Mouse (Mus musculus): Measurements from ENCODE around the gene Sult1e1. TPM values are rescaled to one million over a fixed set of nuclear protein-coding genes. Genes with fewer than 3 reads are reported as not detected.

The Sult1e1 gene
- polyA plus RNA-seq, 1 experiment: not detected

- WGBS: 70% methylated on average over 5 of the region's 5 CpGs
- TF ChIP-seq CTCF (IDR thresholded peaks at IDR 0.05; ENCODE audit: control insufficient read depth, insufficient read depth, low read length): no peak
- no peak for TF ChIP-seq POLR2A (IDR thresholded peaks at IDR 0.05; ENCODE audit: borderline replicate concordance, control insufficient read depth, low read depth, low read length)
- H3K27ac ChIP-seq (ENCODE audit: control insufficient read depth, insufficient read depth, low read depth, low read length, poor library complexity): no peak overlapping the region
- no peak overlapping the region for H3K4me3 ChIP-seq (replicated peaks; ENCODE audit: control insufficient read depth, low read depth, low read length)
- H3K4me1 ChIP-seq (ENCODE audit: control insufficient read depth, insufficient read depth, low read length): no peaks in the 10 kb centered on the region
Measured at GRCm38 (mm10) chr5:87573490-87573889, 17.9 kb downstream of the Sult1e1 start.

GRCm38 (mm10) chr5:87572781-87573180 lies 18.6 kb downstream of the Sult1e1 start:
- WGBS: 80% methylated on average over 6 of the region's 6 CpGs
- no peaks in the 10 kb centered on the region for H3K4me1 ChIP-seq (ENCODE audit: control insufficient read depth, insufficient read depth, low read length)
- no peak overlapping the region for H3K4me3 ChIP-seq (replicated peaks; ENCODE audit: control insufficient read depth, low read depth, low read length)
- TF ChIP-seq POLR2A (IDR thresholded peaks at IDR 0.05; ENCODE audit: borderline replicate concordance, control insufficient read depth, low read depth, low read length) (no peak), CTCF (IDR thresholded peaks at IDR 0.05; ENCODE audit: control insufficient read depth, insufficient read depth, low read length) (no peak)
- H3K27ac ChIP-seq (ENCODE audit: control insufficient read depth, insufficient read depth, low read depth, low read length, poor library complexity): no peak overlapping the region

- 71% methylated on average over 5 of the region's 5 CpGs for WGBS
- Histone ChIP-seq H3K27ac (ENCODE audit: control insufficient read depth, insufficient read depth, low read depth, low read length, poor library complexity) (no peak within 1 kb of the TSS), H3K4me1 (ENCODE audit: control insufficient read depth, insufficient read depth, low read length) (no peaks in the 10 kb centered on the region), H3K4me3 (replicated peaks; ENCODE audit: control insufficient read depth, low read depth, low read length) (no peak within 1 kb of the TSS)
- no peak for TF ChIP-seq CTCF (IDR thresholded peaks at IDR 0.05; ENCODE audit: control insufficient read depth, insufficient read depth, low read length)
- TF ChIP-seq POLR2A (IDR thresholded peaks at IDR 0.05; ENCODE audit: borderline replicate concordance, control insufficient read depth, low read depth, low read length): no peak
Measured at GRCm38 (mm10) chr5:87568845-87569244, 22.5 kb downstream of the Sult1e1 start, which contains the start of gene Sult1d1. Gene Sult1d1, minus strand, starts transcription at chr5:87569027.

- TF ChIP-seq POLR2A (IDR thresholded peaks at IDR 0.05; ENCODE audit: borderline replicate concordance, control insufficient read depth, low read depth, low read length) (no peak), CTCF (IDR thresholded peaks at IDR 0.05; ENCODE audit: control insufficient read depth, insufficient read depth, low read length) (no peak)
- H3K27ac ChIP-seq (ENCODE audit: control insufficient read depth, insufficient read depth, low read depth, low read length, poor library complexity): no peak overlapping the region
- H3K4me1 ChIP-seq (ENCODE audit: control insufficient read depth, insufficient read depth, low read length): no peaks in the 10 kb centered on the region
- H3K4me3 ChIP-seq (replicated peaks; ENCODE audit: control insufficient read depth, low read depth, low read length): no peak overlapping the region
- WGBS: 70% methylated on average over 1 of the region's 1 CpGs
Measured at GRCm38 (mm10) chr5:87567306-87567705, 24.1 kb downstream of the Sult1e1 start.

- Histone ChIP-seq H3K4me3 (replicated peaks; ENCODE audit: control insufficient read depth, low read depth, low read length) (no peak overlapping the region), H3K4me1 (ENCODE audit: control insufficient read depth, insufficient read depth, low read length) (no peaks in the 10 kb centered on the region; the same call in 1 of the 2 replicates), H3K27ac (ENCODE audit: control insufficient read depth, insufficient read depth, low read depth, low read length, poor library complexity) (no peak overlapping the region)
- TF ChIP-seq CTCF (IDR thresholded peaks at IDR 0.05; ENCODE audit: control insufficient read depth, insufficient read depth, low read length): no peak
- TF ChIP-seq POLR2A (IDR thresholded peaks at IDR 0.05; ENCODE audit: borderline replicate concordance, control insufficient read depth, low read depth, low read length): no peak
Measured at GRCm38 (mm10) chr5:87562966-87563365, 28.4 kb downstream of the Sult1e1 start.

- no peak overlapping the region for H3K27ac ChIP-seq (ENCODE audit: control insufficient read depth, insufficient read depth, low read depth, low read length, poor library complexity)
- 67% methylated on average over 4 of the region's 4 CpGs for WGBS
- no peaks in the 10 kb centered on the region; the same call in 1 of the 2 replicates for H3K4me1 ChIP-seq (ENCODE audit: control insufficient read depth, insufficient read depth, low read length)
- no peak for TF ChIP-seq POLR2A (IDR thresholded peaks at IDR 0.05; ENCODE audit: borderline replicate concordance, control insufficient read depth, low read depth, low read length)
- TF ChIP-seq CTCF (IDR thresholded peaks at IDR 0.05; ENCODE audit: control insufficient read depth, insufficient read depth, low read length): no peak
- H3K4me3 ChIP-seq (replicated peaks; ENCODE audit: control insufficient read depth, low read depth, low read length): no peak overlapping the region
Measured at GRCm38 (mm10) chr5:87562526-87562925, 28.9 kb downstream of the Sult1e1 start.

- no peak for TF ChIP-seq CTCF (IDR thresholded peaks at IDR 0.05; ENCODE audit: control insufficient read depth, insufficient read depth, low read length)
- TF ChIP-seq POLR2A (IDR thresholded peaks at IDR 0.05; ENCODE audit: borderline replicate concordance, control insufficient read depth, low read depth, low read length): no peak
- no peaks in the 10 kb centered on the region; the same call in 1 of the 2 replicates for H3K4me1 ChIP-seq (ENCODE audit: control insufficient read depth, insufficient read depth, low read length)
- no peak overlapping the region for H3K27ac ChIP-seq (ENCODE audit: control insufficient read depth, insufficient read depth, low read depth, low read length, poor library complexity)
- H3K4me3 ChIP-seq (replicated peaks; ENCODE audit: control insufficient read depth, low read depth, low read length): no peak overlapping the region
- 56% methylated on average over 5 of the region's 5 CpGs for WGBS
Measured at GRCm38 (mm10) chr5:87560145-87560544, 31.2 kb downstream of the Sult1e1 start.

- WGBS: 43% methylated on average over 1 of the region's 1 CpGs
- TF ChIP-seq POLR2A (IDR thresholded peaks at IDR 0.05; ENCODE audit: borderline replicate concordance, control insufficient read depth, low read depth, low read length) (no peak), CTCF (IDR thresholded peaks at IDR 0.05; ENCODE audit: control insufficient read depth, insufficient read depth, low read length) (no peak)
Measured at GRCm38 (mm10) chr5:87550935-87551334, 40.5 kb downstream of the Sult1e1 start.

GRCm38 (mm10) chr5:87538111-87538510 lies 53.3 kb downstream of the Sult1e1 start, which contains the start of gene Sult1b1:
Gene Sult1b1, minus strand, starts transcription at chr5:87538195.
- TF ChIP-seq CTCF (IDR thresholded peaks at IDR 0.05; ENCODE audit: control insufficient read depth, insufficient read depth, low read length) (no peak), POLR2A (IDR thresholded peaks at IDR 0.05; ENCODE audit: borderline replicate concordance, control insufficient read depth, low read depth, low read length) (no peak)
- no peaks in the 10 kb centered on the region for H3K4me1 ChIP-seq (ENCODE audit: control insufficient read depth, insufficient read depth, low read length)
- 82% methylated on average over 2 of the region's 2 CpGs for WGBS
- no peak within 1 kb of the TSS for H3K4me3 ChIP-seq (replicated peaks; ENCODE audit: control insufficient read depth, low read depth, low read length)
- H3K27ac ChIP-seq (ENCODE audit: control insufficient read depth, insufficient read depth, low read depth, low read length, poor library complexity): no peak within 1 kb of the TSS

More at GRCm38 (mm10) chr5:87550935-87551334, 40.5 kb downstream of the Sult1e1 start:
- no peak overlapping the region for H3K4me3 ChIP-seq (replicated peaks; ENCODE audit: control insufficient read depth, low read depth, low read length)
- H3K4me1 ChIP-seq (ENCODE audit: control insufficient read depth, insufficient read depth, low read length): no peaks in the 10 kb centered on the region
- no peak overlapping the region for H3K27ac ChIP-seq (ENCODE audit: control insufficient read depth, insufficient read depth, low read depth, low read length, poor library complexity)
